Mouse (Mus musculus): ENCODE results near the gene Hspbap1. TPM values are rescaled to one million over a fixed set of nuclear protein-coding genes. Genes with fewer than 3 reads are reported as not detected.
A peak's percentile ranks its signal among the peaks of the same experiment; 100 is the strongest.

The Hspbap1 gene
- polyA plus RNA-seq, 1 experiment from 2014 or later = 16.7 TPM

DNA sequence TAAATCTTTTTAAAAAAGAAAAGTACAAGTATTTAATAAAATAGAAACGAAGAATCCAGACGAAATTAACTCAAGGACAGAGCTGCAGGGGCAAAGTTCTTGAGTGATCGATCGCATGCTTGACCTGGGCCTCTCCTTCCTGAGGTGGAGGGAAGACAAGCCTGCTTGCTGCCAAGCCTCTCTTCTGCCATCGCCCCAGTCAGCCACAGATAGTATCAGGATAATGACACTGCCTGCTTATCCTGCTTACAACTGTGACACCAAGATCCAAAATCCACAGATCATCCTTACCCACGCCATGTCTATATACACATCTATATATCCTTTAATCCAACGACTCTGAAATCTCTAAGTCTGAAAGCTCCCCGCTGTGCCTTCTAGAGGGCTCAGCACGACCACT, 13.5 kb upstream of the Hspbap1 start:
- H3K27me3 ChIP-seq (ENCODE audit: insufficient read depth, low read length) = no peaks in the 10 kb centered on the region
- H3K4me1 ChIP-seq (ENCODE audit: insufficient read depth, low read length) = no peaks in the 10 kb centered on the region
- H3K9ac ChIP-seq (replicated peaks; ENCODE audit: low read length) = no peak overlapping the region
- no peak overlapping the region for H3K4me3 ChIP-seq (ENCODE audit: low read length)
- no peaks in the 10 kb centered on the region for H3K9me3 ChIP-seq (ENCODE audit: low read length)
- 88% methylated on average over 9 of the region's 9 CpGs for WGBS
- H3K4me2 ChIP-seq (replicated peaks; ENCODE audit: low read depth, low read length) = no peak overlapping the region
- H3K27ac ChIP-seq (ENCODE audit: low read length) = no peak overlapping the region
- H3K36me3 ChIP-seq (ENCODE audit: insufficient read depth, low read length) = no peaks in the 10 kb centered on the region
- ATAC-seq (ENCODE audit: low FRiP score, low TSS enrichment) = no peak

DNA sequence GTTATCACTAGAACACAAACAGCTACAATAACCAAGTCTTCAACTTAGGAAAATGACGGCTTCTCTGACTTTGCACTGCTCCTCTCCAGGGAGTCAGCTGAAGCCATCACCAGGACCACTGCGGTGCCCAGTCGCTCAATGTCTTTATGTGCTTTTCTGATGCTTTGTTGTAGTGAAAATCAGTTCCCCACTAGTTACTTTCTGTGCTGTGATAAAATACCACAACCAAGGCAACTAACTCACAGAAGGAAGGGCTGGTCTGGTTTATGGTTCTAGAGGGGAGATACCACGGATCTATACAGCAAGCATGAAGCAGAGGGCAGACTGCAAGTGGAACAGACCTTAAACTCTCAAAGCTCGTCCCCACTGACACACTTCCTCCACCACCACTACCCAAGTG, 10.8 kb upstream of the Hspbap1 start:
- H3K4me3 ChIP-seq (ENCODE audit: low read length) = no peak overlapping the region
- no peak overlapping the region for H3K4me2 ChIP-seq (replicated peaks; ENCODE audit: low read depth, low read length)
- WGBS = 84% methylated on average over 5 of the region's 5 CpGs
- no peaks in the 10 kb centered on the region for H3K4me1 ChIP-seq (ENCODE audit: insufficient read depth, low read length)
- H3K9me3 ChIP-seq (ENCODE audit: low read length) = no peaks in the 10 kb centered on the region
- H3K9ac ChIP-seq (replicated peaks; ENCODE audit: low read length) = no peak overlapping the region
- no peaks in the 10 kb centered on the region for H3K27me3 ChIP-seq (ENCODE audit: insufficient read depth, low read length)
- ATAC-seq (ENCODE audit: low FRiP score, low TSS enrichment) = no peak
- H3K27ac ChIP-seq (ENCODE audit: low read length) = no peak overlapping the region
- H3K36me3 ChIP-seq (ENCODE audit: insufficient read depth, low read length) = no peaks in the 10 kb centered on the region

DNA sequence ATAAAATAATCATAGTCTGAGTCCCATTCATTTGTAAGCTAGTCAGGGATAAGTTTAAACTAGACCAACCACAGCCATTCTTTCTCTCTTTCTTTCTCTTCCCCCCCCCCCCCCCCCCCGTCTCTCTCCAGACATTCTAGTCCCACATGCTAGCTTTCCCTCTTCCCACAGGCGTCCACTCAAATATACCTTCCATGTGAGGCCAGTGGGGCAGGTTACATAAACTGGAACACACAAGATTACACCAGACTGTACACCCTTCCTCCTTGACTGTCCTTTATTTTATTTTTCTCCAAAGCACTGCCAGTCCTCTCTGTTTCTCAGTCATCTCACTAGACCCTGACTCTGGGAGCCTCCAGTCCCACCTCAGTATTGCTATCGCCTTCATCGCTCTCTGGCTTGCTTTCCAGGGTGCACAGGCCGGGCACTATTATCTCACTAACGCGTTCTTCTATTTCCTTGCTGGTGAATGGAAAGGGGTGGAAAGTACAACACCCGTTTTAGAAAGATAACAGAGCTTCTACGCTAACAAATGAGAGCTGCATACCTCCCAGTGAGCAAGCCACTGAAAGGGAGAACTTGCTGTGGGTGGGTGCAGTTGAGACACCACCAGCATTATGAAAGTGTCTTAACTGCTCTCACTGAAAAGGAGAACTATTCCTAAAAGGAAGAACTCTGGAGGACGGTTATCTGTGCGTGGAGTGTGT, 6.4 kb upstream of the Hspbap1 start:
- no peak overlapping the region for H3K4me3 ChIP-seq (ENCODE audit: low read length)
- no peaks in the 10 kb centered on the region for H3K27me3 ChIP-seq (ENCODE audit: insufficient read depth, low read length)
- H3K36me3 ChIP-seq (ENCODE audit: insufficient read depth, low read length) = no peaks in the 10 kb centered on the region
- H3K9me3 ChIP-seq (ENCODE audit: low read length) = no peaks in the 10 kb centered on the region
- H3K27ac ChIP-seq (ENCODE audit: low read length) = no peak overlapping the region
- peaks cover 11% of the 10 kb centered on the region for H3K4me1 ChIP-seq (ENCODE audit: insufficient read depth, low read length)
- no peak overlapping the region for H3K9ac ChIP-seq (replicated peaks; ENCODE audit: low read length)
- ATAC-seq (ENCODE audit: low FRiP score, low TSS enrichment) = no peak
- no peak overlapping the region for H3K4me2 ChIP-seq (replicated peaks; ENCODE audit: low read depth, low read length)
- 78% methylated on average over 11 of the region's 11 CpGs for WGBS

DNA sequence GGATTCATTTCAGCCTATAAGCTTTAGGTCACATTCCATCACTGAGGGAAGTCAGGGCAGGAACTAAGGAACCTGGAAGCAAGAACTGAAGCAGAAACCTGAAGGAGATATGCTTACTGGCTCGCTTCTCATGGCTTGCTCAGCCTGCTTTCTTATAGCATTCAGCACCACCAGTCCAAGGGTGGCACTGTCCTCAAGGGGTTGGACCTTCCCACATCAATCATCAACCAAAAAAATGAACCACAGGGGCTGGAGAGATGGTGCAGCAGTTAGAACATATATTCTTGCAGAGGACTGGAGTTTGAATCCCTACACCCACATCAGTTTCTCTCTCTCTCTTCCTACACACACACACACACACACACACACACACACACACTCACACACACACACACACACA, 5.2 kb upstream of the Hspbap1 start:
- H3K4me3 ChIP-seq (ENCODE audit: low read length) = no peak overlapping the region
- H3K36me3 ChIP-seq (ENCODE audit: insufficient read depth, low read length) = no peaks in the 10 kb centered on the region
- no peak overlapping the region for H3K27ac ChIP-seq (ENCODE audit: low read length)
- no peak overlapping the region for H3K9ac ChIP-seq (replicated peaks; ENCODE audit: low read length)
- no peaks in the 10 kb centered on the region for H3K27me3 ChIP-seq (ENCODE audit: insufficient read depth, low read length)
- ATAC-seq (ENCODE audit: low FRiP score, low TSS enrichment) = no peak
- H3K9me3 ChIP-seq (ENCODE audit: low read length) = no peaks in the 10 kb centered on the region
- H3K4me1 ChIP-seq (ENCODE audit: insufficient read depth, low read length) = peaks cover 18% of the 10 kb centered on the region
- 74% methylated on average over 1 of the region's 1 CpGs for WGBS
- H3K4me2 ChIP-seq (replicated peaks; ENCODE audit: low read depth, low read length) = no peak overlapping the region

DNA sequence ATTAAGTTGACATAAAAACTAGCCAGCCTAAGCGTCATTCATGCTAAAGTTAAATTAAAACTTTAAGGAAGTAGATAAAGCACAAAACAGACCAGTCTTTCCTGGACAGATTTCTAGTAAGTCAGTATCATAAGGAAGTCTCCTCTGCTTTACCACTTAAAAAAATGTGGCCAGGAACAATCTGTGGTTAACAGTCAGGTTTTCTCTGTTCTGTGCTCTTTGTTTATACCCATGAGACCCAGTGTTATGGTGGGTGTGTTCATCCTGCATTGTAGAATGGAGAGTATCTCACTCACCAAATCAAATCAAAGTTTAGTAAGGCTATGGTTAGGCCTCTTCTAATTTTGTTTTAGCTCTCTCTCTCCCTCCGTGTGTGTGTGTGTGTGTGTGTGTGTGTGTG, 4.7 kb upstream of the Hspbap1 start:
- no peak for ATAC-seq (ENCODE audit: low FRiP score, low TSS enrichment)

DNA sequence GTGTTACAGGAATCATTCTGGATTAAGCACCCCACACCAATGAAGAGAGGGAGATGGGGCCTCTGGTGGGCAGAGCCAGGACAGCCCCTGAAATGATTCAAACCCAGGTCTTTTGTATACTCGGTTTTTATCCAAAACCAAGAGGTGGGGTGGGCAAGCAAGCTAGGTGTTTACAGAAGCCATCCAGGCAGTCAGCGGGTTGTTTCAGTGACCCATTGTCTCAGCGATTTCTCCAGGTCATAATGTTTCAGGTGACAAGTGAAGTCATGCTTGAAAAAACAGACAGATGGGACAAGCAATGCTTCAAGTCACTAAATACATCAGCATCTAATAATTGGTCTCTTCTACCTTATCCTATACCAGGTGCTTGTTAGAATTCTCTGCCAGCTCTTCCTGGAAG, 3.8 kb upstream of the Hspbap1 start:
- peaks cover 25% of the 10 kb centered on the region for H3K4me1 ChIP-seq (ENCODE audit: insufficient read depth, low read length)

More for the DNA sequence above, 4.7 kb upstream of the Hspbap1 start:
- Histone ChIP-seq H3K9me3 (ENCODE audit: low read length) (no peaks in the 10 kb centered on the region), H3K36me3 (ENCODE audit: insufficient read depth, low read length) (no peaks in the 10 kb centered on the region), H3K4me1 (ENCODE audit: insufficient read depth, low read length) (peaks cover 18% of the 10 kb centered on the region), H3K9ac (replicated peaks; ENCODE audit: low read length) (no peak overlapping the region), H3K27ac (ENCODE audit: low read length) (no peak overlapping the region), H3K4me2 (replicated peaks; ENCODE audit: low read depth, low read length) (no peak overlapping the region), H3K4me3 (ENCODE audit: low read length) (no peak overlapping the region), H3K27me3 (ENCODE audit: insufficient read depth, low read length) (no peaks in the 10 kb centered on the region)
- 68% methylated on average over 2 of the region's 2 CpGs for WGBS

DNA sequence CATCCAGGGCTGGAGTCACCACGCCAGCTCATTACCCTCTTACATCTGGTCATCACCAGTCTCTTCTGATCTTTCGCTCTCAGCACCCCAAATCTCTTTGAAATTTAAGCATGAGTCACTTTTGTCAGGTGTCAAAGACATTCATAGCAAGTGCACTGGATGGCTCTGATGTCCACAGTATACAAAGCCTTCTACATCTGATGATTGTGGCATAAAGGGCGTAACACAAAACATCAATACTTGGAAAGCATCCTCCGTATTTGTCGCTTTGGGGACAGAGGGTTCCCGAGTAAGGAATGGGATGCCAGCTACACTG, 1.7 kb upstream of the Hspbap1 start:
- Histone ChIP-seq H3K4me3 (ENCODE audit: low read length) (peak overlapping the region; percentile 68), H3K4me1 (ENCODE audit: insufficient read depth, low read length) (peaks cover 28% of the 10 kb centered on the region), H3K36me3 (ENCODE audit: insufficient read depth, low read length) (no peaks in the 10 kb centered on the region), H3K27ac (ENCODE audit: low read length) (no peak overlapping the region), H3K27me3 (ENCODE audit: insufficient read depth, low read length) (no peaks in the 10 kb centered on the region), H3K9ac (replicated peaks; ENCODE audit: low read length) (peak overlapping the region; percentile 94), H3K9me3 (ENCODE audit: low read length) (no peaks in the 10 kb centered on the region), H3K4me2 (replicated peaks; ENCODE audit: low read depth, low read length) (peak overlapping the region; percentile 85)
- ATAC-seq (ENCODE audit: low FRiP score, low TSS enrichment) = no peak
- WGBS = 22% methylated on average over 6 of the region's 6 CpGs

More for the DNA sequence above, 3.8 kb upstream of the Hspbap1 start:
- WGBS = 49% methylated on average over 3 of the region's 3 CpGs
- H3K9me3 ChIP-seq (ENCODE audit: low read length) = no peaks in the 10 kb centered on the region
- no peak for ATAC-seq (ENCODE audit: low FRiP score, low TSS enrichment)
- H3K27ac ChIP-seq (ENCODE audit: low read length) = no peak overlapping the region
- no peak overlapping the region for H3K4me3 ChIP-seq (ENCODE audit: low read length)
- H3K36me3 ChIP-seq (ENCODE audit: insufficient read depth, low read length) = no peaks in the 10 kb centered on the region
- H3K9ac ChIP-seq (replicated peaks; ENCODE audit: low read length) = no peak overlapping the region
- no peak overlapping the region for H3K4me2 ChIP-seq (replicated peaks; ENCODE audit: low read depth, low read length)
- no peaks in the 10 kb centered on the region for H3K27me3 ChIP-seq (ENCODE audit: insufficient read depth, low read length)

DNA sequence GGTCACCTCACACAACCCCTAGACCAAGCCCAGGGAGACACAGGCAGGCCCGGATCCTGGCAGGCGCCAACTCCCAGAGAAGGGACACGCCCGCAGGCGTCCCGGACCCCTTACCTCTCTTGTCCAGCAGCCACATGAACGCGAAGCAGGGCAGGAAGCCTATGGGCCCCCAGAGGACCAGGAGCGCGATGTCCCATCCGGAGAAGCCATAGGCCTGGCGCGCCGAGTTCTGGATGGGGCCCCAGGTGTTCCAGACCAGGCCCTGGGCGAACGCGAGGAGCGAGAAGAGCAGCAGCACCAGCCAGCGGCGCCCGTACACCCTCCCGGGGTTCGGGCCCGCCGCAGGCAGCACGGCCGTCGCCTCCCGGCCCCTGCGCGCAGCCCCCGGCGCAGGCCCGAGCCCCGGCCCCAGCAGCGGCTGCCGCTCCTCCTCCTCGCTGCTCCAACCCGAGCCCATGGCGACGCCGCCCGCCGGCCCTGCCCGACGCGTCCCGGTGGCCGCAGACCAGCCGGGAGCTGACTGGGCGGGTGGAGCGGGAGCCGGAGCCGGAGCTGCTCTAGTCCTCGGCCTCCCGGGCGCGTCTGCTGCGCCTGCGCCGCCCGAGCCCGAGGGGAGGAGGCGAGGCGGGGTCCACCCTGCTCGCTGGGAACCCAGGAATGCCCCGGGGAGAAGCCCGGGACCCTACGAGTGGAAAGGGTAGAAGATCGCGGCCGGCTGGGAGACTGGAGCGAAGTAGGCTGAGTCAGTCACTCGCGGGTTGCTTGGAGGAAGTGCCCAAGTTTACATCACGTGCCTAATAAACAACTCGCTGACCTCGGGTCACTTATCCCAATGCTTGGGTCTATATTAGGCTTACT, 1.2 kb upstream of the Hspbap1 start, which contains the start of gene Dirc2:
TSS of gene Dirc2 (minus strand) at position 572 of the 858 bp plus-strand sequence.
- ATAC-seq (ENCODE audit: low FRiP score, low TSS enrichment) = peak; percentile 91
- under 1% methylated on average over 63 of the region's 78 CpGs for WGBS
- peak within 1 kb of the TSS; percentile 94 for H3K9ac ChIP-seq (replicated peaks; ENCODE audit: low read length)
- H3K27ac ChIP-seq (ENCODE audit: low read length) = peak within 1 kb of the TSS; percentile 38; the same call in 1 of the 2 replicates
- peak within 1 kb of the TSS; percentile 85 for H3K4me2 ChIP-seq (replicated peaks; ENCODE audit: low read depth, low read length)
- no peaks in the 10 kb centered on the region for H3K27me3 ChIP-seq (ENCODE audit: insufficient read depth, low read length)
- no peaks in the 10 kb centered on the region for H3K36me3 ChIP-seq (ENCODE audit: insufficient read depth, low read length)
- peak within 1 kb of the TSS; percentile 68 for H3K4me3 ChIP-seq (ENCODE audit: low read length)
- no peaks in the 10 kb centered on the region for H3K9me3 ChIP-seq (ENCODE audit: low read length)
- H3K4me1 ChIP-seq (ENCODE audit: insufficient read depth, low read length) = peaks cover 28% of the 10 kb centered on the region

DNA sequence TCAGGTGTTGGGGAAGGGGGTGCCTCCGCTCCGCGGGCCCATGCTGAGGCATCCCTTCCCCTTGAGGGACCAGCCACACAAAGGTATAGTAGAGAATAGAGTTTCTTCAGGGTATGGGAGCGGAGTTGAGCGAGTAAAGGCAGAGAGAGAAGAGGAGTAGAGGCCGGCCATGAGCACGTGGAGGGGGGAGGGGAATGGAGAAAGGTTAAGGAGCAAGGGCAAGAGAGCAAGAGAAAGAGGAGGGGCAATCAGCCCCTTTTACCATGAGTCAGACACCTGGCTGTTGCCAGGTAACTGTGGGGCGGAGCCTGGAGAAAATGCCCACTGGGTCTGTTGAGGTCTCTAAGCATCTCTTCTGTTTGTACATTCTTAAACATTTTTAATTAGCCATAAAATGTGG, 966 bp downstream of the Hspbap1 start:
- no peaks in the 10 kb centered on the region for H3K27me3 ChIP-seq (ENCODE audit: insufficient read depth, low read length)
- 19% methylated on average over 8 of the region's 8 CpGs for WGBS
- H3K9ac ChIP-seq (replicated peaks; ENCODE audit: low read length) = no peak overlapping the region
- peak overlapping the region; percentile 68; the same call in 1 of the 2 replicates for H3K4me3 ChIP-seq (ENCODE audit: low read length)
- ATAC-seq (ENCODE audit: low FRiP score, low TSS enrichment) = no peak
- H3K27ac ChIP-seq (ENCODE audit: low read length) = no peak overlapping the region
- H3K36me3 ChIP-seq (ENCODE audit: insufficient read depth, low read length) = no peaks in the 10 kb centered on the region
- peak overlapping the region; percentile 85 for H3K4me2 ChIP-seq (replicated peaks; ENCODE audit: low read depth, low read length)
- peaks cover 28% of the 10 kb centered on the region for H3K4me1 ChIP-seq (ENCODE audit: insufficient read depth, low read length)
- no peaks in the 10 kb centered on the region for H3K9me3 ChIP-seq (ENCODE audit: low read length)

DNA sequence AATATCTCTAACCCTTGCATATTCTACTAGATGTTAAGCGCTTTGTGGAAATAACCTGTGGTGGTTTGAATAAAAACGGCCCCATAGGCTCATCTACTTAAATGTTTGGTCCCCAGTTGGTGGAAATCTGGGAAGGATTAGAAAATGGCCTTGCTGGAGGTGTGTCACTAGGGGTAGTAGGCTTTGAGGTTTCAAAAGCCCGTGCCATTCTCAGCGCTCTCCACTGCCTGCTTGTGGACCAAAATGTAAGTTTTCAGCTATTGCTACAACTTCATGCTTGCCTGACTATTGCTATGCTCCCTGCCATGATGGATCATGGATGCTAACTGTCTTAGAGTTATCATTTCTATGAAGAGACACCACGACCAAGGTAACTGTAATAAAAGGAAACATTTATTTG, 1.4 kb downstream of the Hspbap1 start:
- Histone ChIP-seq H3K36me3 (ENCODE audit: insufficient read depth, low read length) (no peaks in the 10 kb centered on the region), H3K27ac (ENCODE audit: low read length) (no peak overlapping the region), H3K4me2 (replicated peaks; ENCODE audit: low read depth, low read length) (no peak overlapping the region), H3K4me3 (ENCODE audit: low read length) (no peak overlapping the region), H3K4me1 (ENCODE audit: insufficient read depth, low read length) (peaks cover 28% of the 10 kb centered on the region), H3K9me3 (ENCODE audit: low read length) (no peaks in the 10 kb centered on the region), H3K27me3 (ENCODE audit: insufficient read depth, low read length) (no peaks in the 10 kb centered on the region), H3K9ac (replicated peaks; ENCODE audit: low read length) (no peak overlapping the region)
- ATAC-seq (ENCODE audit: low FRiP score, low TSS enrichment) = no peak
- 87% methylated on average over 5 of the region's 5 CpGs for WGBS

All from kidney, embryonic 16.5 days (tissue).